Mouse (Mus musculus) stomach, embryonic 16.5 days (tissue): ENCODE measurements around the gene Dip2a. TPM values are rescaled to one million over a fixed set of nuclear protein-coding genes. Genes with fewer than 3 reads are reported as not detected.

Experiments
- ATAC-seq: fragments of 200-750 bp; cut with Nextera tagmentation; 2 replicates; pipeline ENCODE4 v1.8.0; 2017; ENCODE audit warnings: moderate number of reproducible peaks, moderate TSS enrichment; ENCODE audit not compliant: insufficient read depth, low FRiP score
- H3K27ac ChIP-seq: fragments of 300-500 bp; sonication (generic); 2 replicates; pipeline ENCODE4 v1.5.1; 2014; ENCODE audit warnings: low read length
- H3K27me3 ChIP-seq: fragments of 300-500 bp; sonication (generic); 2 replicates; pipeline ENCODE4 v1.6.1; 2014; ENCODE audit warnings: low read length, control low read depth, mixed read lengths; ENCODE audit not compliant: control insufficient read depth, insufficient read depth
- H3K36me3 ChIP-seq: fragments of 300-500 bp; sonication (generic); 2 replicates; pipeline ENCODE4 v1.6.1; 2014; ENCODE audit warnings: low read length; ENCODE audit not compliant: control insufficient read depth, insufficient read depth
- H3K4me1 ChIP-seq: fragments of 300-500 bp; sonication (generic); 2 replicates; pipeline ENCODE4 v1.6.1; 2014; ENCODE audit warnings: low read length, control low read depth, mixed read lengths; ENCODE audit not compliant: control insufficient read depth, insufficient read depth
- H3K4me2 ChIP-seq: fragments of 300-500 bp; sonication (generic); 2 replicates; pipeline ENCODE4 v1.6.1; 2014; ENCODE audit warnings: low read depth, low read length, mixed read lengths
- H3K4me3 ChIP-seq: fragments of 300-500 bp; sonication (generic); replicated peaks from 2 replicates; pipeline ENCODE4 v1.5.1; 2014; ENCODE audit warnings: mild to moderate bottlenecking, low read length
- H3K9ac ChIP-seq: fragments of 300-500 bp; sonication (generic); 2 replicates; pipeline ENCODE4 v1.6.1; 2014; ENCODE audit warnings: low read length
- H3K9me3 ChIP-seq: fragments of 300-500 bp; sonication (generic); replicated peaks from 2 replicates; pipeline ENCODE4 v1.6.1; 2016; ENCODE audit warnings: low read length, control low read depth; ENCODE audit not compliant: control insufficient read depth
- WGBS: fragments of 180-500 bp; shearing (Covaris S2); extraction: QIAGEN DNeasy Blood & Tissue Kit; methylation state at CpG from one replicate; pipeline ENCODE4 v1.1.7; 2014; 5-methylcytosine and 5-hydroxymethylcytosine counted together
- polyA plus RNA-seq: library from polyadenylated mRNA; unstranded; fragments of >200 nt; fragmentation: Nextera tagmentation; extraction: Ambion mirVana; gene quantifications from 2 replicates; pipeline ENCODE4 v1.2.1, GENCODE M21; 2015

Dip2a gene
- polyA plus RNA-seq, 1 experiment from 2014 or later = 10.0 TPM

GRCm38 (mm10) chr10:76259566-76260232, 85.4 kb downstream of the Dip2a start:
- no peak for ATAC-seq
- no peak overlapping the region for H3K9ac ChIP-seq
- no peak overlapping the region for H3K4me2 ChIP-seq
- H3K27me3 ChIP-seq = no peaks in the 10 kb centered on the region
- no peaks in the 10 kb centered on the region for H3K4me1 ChIP-seq
- no peak overlapping the region for H3K27ac ChIP-seq
- no peak overlapping the region for H3K4me3 ChIP-seq
- H3K36me3 ChIP-seq = no peaks in the 10 kb centered on the region
- WGBS = 68% methylated on average over 18 of the region's 18 CpGs
- no peaks in the 10 kb centered on the region for H3K9me3 ChIP-seq

GRCm38 (mm10) chr10:76257719-76258390, 87.2 kb downstream of the Dip2a start:
- ATAC-seq = no peak
- H3K4me2 ChIP-seq = no peak overlapping the region
- H3K4me1 ChIP-seq = peaks cover 6% of the 10 kb centered on the region; the same call in 1 of the 2 replicates
- no peaks in the 10 kb centered on the region for H3K27me3 ChIP-seq
- no peaks in the 10 kb centered on the region for H3K36me3 ChIP-seq
- no peak overlapping the region for H3K27ac ChIP-seq
- no peak overlapping the region for H3K9ac ChIP-seq
- no peak overlapping the region for H3K4me3 ChIP-seq
- WGBS = 67% methylated on average over 12 of the region's 12 CpGs
- H3K9me3 ChIP-seq = no peaks in the 10 kb centered on the region

GRCm38 (mm10) chr10:76257231-76257630, 87.9 kb downstream of the Dip2a start:
- no peak overlapping the region for H3K27ac ChIP-seq
- no peak overlapping the region for H3K4me3 ChIP-seq
- H3K36me3 ChIP-seq = no peaks in the 10 kb centered on the region
- H3K9ac ChIP-seq = no peak overlapping the region
- H3K4me2 ChIP-seq = no peak overlapping the region
- WGBS = 87% methylated on average over 7 of the region's 7 CpGs
- no peaks in the 10 kb centered on the region for H3K9me3 ChIP-seq
- no peaks in the 10 kb centered on the region for H3K27me3 ChIP-seq
- H3K4me1 ChIP-seq = peaks cover 6% of the 10 kb centered on the region; the same call in 1 of the 2 replicates
- no peak for ATAC-seq

GRCm38 (mm10) chr10:76255617-76256016, 89.5 kb downstream of the Dip2a start:
- no peak for ATAC-seq
- Histone ChIP-seq H3K36me3 (no peaks in the 10 kb centered on the region), H3K27me3 (no peaks in the 10 kb centered on the region), H3K9me3 (no peaks in the 10 kb centered on the region), H3K4me3 (no peak overlapping the region), H3K4me1 (peaks cover 6% of the 10 kb centered on the region; the same call in 1 of the 2 replicates), H3K27ac (no peak overlapping the region), H3K9ac (no peak overlapping the region), H3K4me2 (no peak overlapping the region)
- 70% methylated on average over 6 of the region's 6 CpGs for WGBS

GRCm38 (mm10) chr10:76253536-76253935, 91.6 kb downstream of the Dip2a start, which contains the start of gene S100b:
TSS of gene S100b (plus strand) at chr10:76253853.
- Histone ChIP-seq H3K9me3 (no peaks in the 10 kb centered on the region), H3K4me1 (peaks cover 6% of the 10 kb centered on the region; the same call in 1 of the 2 replicates), H3K27ac (no peak within 1 kb of the TSS), H3K36me3 (no peaks in the 10 kb centered on the region), H3K9ac (peak within 1 kb of the TSS; percentile 47), H3K4me2 (no peak within 1 kb of the TSS), H3K27me3 (no peaks in the 10 kb centered on the region), H3K4me3 (no peak within 1 kb of the TSS)
- 24% methylated on average over 4 of the region's 4 CpGs for WGBS
- ATAC-seq = peak; percentile 65; the same call in 1 of the 2 replicates

- Histone ChIP-seq H3K4me3 (no peak overlapping the region), H3K4me2 (no peak overlapping the region), H3K27me3 (no peaks in the 10 kb centered on the region), H3K36me3 (no peaks in the 10 kb centered on the region), H3K4me1 (peaks cover 6% of the 10 kb centered on the region), H3K27ac (no peak overlapping the region), H3K9ac (no peak overlapping the region; the same call in 1 of the 2 replicates), H3K9me3 (no peaks in the 10 kb centered on the region)
- no peak for ATAC-seq
- 89% methylated on average over 1 of the region's 1 CpGs for WGBS
Measured at GRCm38 (mm10) chr10:76253079-76253478, 92.0 kb downstream of the Dip2a start.

- Histone ChIP-seq H3K9me3 (no peaks in the 10 kb centered on the region), H3K27ac (no peak overlapping the region), H3K27me3 (no peaks in the 10 kb centered on the region), H3K9ac (no peak overlapping the region), H3K4me1 (peaks cover 6% of the 10 kb centered on the region), H3K36me3 (no peaks in the 10 kb centered on the region), H3K4me3 (no peak overlapping the region), H3K4me2 (no peak overlapping the region)
- WGBS = 77% methylated on average over 7 of the region's 7 CpGs
- no peak for ATAC-seq
Measured at GRCm38 (mm10) chr10:76250870-76251269, 94.2 kb downstream of the Dip2a start.

- ATAC-seq = no peak
- H3K4me3 ChIP-seq = no peak overlapping the region
- H3K4me2 ChIP-seq = no peak overlapping the region
- WGBS = 86% methylated on average over 5 of the region's 5 CpGs
- H3K36me3 ChIP-seq = no peaks in the 10 kb centered on the region
- H3K9me3 ChIP-seq = no peaks in the 10 kb centered on the region
- H3K9ac ChIP-seq = no peak overlapping the region
- no peak overlapping the region for H3K27ac ChIP-seq
- no peaks in the 10 kb centered on the region for H3K27me3 ChIP-seq
- H3K4me1 ChIP-seq = peaks cover 6% of the 10 kb centered on the region
Measured at GRCm38 (mm10) chr10:76248647-76248968, 96.5 kb downstream of the Dip2a start.

GRCm38 (mm10) chr10:76247960-76248646, 97.0 kb downstream of the Dip2a start:
- no peak overlapping the region for H3K27ac ChIP-seq
- no peaks in the 10 kb centered on the region for H3K9me3 ChIP-seq
- H3K4me2 ChIP-seq = no peak overlapping the region
- H3K4me3 ChIP-seq = no peak overlapping the region
- H3K27me3 ChIP-seq = no peaks in the 10 kb centered on the region
- peaks cover 2% of the 10 kb centered on the region for H3K4me1 ChIP-seq
- WGBS = 62% methylated on average over 21 of the region's 21 CpGs
- no peak overlapping the region for H3K9ac ChIP-seq
- H3K36me3 ChIP-seq = no peaks in the 10 kb centered on the region
- no peak for ATAC-seq
